Mouse (Mus musculus): Measurements from ENCODE around the gene Rnaseh1. TPM values are rescaled to one million over a fixed set of nuclear protein-coding genes. Genes with fewer than 3 reads are reported as not detected.

Rnaseh1 gene
- polyA plus RNA-seq, 1 experiment from 2014 or later, result 29.8 TPM

DNA sequence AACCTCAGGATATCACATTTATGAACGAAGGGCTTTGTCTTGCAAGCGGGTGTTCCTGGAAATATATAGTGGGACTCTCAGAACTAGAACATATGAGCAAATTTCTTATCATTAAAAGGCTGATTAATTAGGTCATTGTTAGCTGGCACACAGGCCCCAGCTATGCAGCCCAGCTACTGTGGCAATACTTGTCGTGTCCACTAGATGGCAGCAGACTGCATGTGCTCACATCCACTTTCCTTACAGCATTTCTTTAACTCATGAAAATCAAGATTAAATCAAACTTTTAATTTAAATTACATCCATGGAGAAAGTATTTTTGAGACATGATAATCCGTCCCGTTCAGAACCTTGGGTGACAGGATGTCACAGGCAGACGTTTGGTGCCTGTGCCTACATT is 50.3 kb downstream of the Rnaseh1 start:
- WGBS, result 6% methylated on average over 6 of the region's 6 CpGs
- no peak overlapping the region for H3K4me3 ChIP-seq
- no peaks in the 10 kb centered on the region for H3K27me3 ChIP-seq
- ATAC-seq (replicated peaks), result peak; percentile 49; the same call in 1 of the 2 replicates
- H3K4me2 ChIP-seq (replicated peaks), result no peak overlapping the region
- no peaks in the 10 kb centered on the region for H3K9me3 ChIP-seq
- peaks cover 40% of the 10 kb centered on the region for H3K4me1 ChIP-seq
- no peaks in the 10 kb centered on the region; the same call in 1 of the 2 replicates for H3K36me3 ChIP-seq
- H3K9ac ChIP-seq (replicated peaks), result no peak overlapping the region
- peak overlapping the region; percentile 94 for H3K27ac ChIP-seq (replicated peaks)

DNA sequence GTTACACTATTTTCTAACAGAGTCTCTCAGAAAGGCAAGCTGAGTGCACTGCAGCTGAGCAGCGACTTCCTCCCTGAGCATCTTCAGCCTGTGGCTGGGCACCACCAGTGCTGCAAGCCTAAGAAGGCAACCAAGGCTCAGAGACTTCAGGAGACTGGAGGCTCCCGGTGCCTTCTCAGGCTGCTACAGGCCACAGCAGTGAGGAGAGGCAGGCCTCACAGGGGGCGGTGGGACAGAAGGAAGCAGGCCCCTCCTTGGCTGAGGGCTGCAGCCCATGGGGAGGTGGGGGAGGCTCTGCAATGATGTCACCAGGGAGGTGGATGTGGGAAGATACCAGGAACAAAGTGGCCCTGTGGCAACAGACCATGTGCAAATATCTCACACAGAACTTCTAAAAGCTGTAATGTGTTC is 50.7 kb downstream of the Rnaseh1 start:
- 24% methylated on average over 3 of the region's 3 CpGs for WGBS
- ATAC-seq (replicated peaks), result peak; percentile 53

DNA sequence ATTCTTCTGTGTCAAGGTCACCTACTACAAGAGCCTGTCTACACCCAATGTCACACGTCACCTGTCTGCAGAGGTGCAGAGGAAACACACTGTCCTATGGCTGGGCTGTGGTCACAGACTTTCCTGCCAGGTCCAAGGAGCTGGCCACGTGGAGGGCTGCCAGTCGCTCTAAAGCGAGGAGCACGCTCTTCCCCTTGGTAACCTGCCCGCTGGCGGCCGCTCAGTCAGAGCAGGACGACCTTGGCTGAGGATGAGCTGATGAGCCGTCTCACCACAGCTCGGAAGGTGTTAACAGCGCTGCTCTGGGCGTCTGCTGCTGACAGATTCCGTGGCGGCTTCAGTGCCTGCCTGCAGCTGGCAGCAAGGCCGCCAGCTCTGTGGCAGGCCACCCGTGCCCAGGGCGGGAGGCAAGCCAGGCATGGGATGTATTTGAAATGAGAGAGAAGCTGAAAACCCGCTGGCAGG is 51.2 kb downstream of the Rnaseh1 start:
- H3K9ac ChIP-seq (replicated peaks), result peak overlapping the region; percentile 21; the same call in 1 of the 2 replicates
- no peak overlapping the region for H3K4me2 ChIP-seq (replicated peaks)
- WGBS, result 44% methylated on average over 19 of the region's 19 CpGs
- H3K27ac ChIP-seq (replicated peaks), result peak overlapping the region; percentile 94
- no peaks in the 10 kb centered on the region for H3K9me3 ChIP-seq
- no peak overlapping the region for H3K4me3 ChIP-seq
- ATAC-seq (replicated peaks), result peak; percentile 66
- no peaks in the 10 kb centered on the region; the same call in 1 of the 2 replicates for H3K36me3 ChIP-seq
- H3K4me1 ChIP-seq, result peaks cover 42% of the 10 kb centered on the region
- H3K27me3 ChIP-seq, result no peaks in the 10 kb centered on the region

More for the DNA sequence above, 50.7 kb downstream of the Rnaseh1 start:
- Histone ChIP-seq H3K36me3 (no peaks in the 10 kb centered on the region; the same call in 1 of the 2 replicates), H3K4me3 (no peak overlapping the region), H3K4me2 (replicated peaks) (no peak overlapping the region), H3K4me1 (peaks cover 42% of the 10 kb centered on the region), H3K27ac (replicated peaks) (peak overlapping the region; percentile 94), H3K9ac (replicated peaks) (peak overlapping the region; percentile 35), H3K9me3 (no peaks in the 10 kb centered on the region), H3K27me3 (no peaks in the 10 kb centered on the region)

DNA sequence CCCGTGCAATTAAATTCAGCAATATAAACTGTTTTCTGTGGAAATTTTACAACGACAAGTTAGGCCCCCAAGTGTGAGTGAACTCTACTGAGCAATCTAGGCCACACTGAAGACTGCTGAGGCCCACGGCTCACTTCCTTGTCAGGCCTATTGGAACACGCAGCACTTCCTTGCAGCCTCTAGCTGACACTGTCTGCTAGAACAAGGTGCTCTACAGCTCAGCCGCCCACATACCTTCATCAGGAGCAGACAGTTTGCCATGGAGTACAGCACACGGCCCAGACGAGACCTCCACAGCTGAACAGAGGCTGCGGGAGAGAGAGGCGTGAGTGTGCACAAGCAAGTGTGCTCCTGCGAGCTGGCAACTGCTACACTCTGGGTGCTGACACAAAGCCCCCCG is 51.9 kb downstream of the Rnaseh1 start:
- 62% methylated on average over 11 of the region's 11 CpGs for WGBS
- H3K27me3 ChIP-seq, result no peaks in the 10 kb centered on the region
- H3K4me1 ChIP-seq, result peaks cover 42% of the 10 kb centered on the region
- no peak overlapping the region for H3K4me2 ChIP-seq (replicated peaks)
- H3K9me3 ChIP-seq, result no peaks in the 10 kb centered on the region
- peak overlapping the region; percentile 22; the same call in 1 of the 2 replicates for H3K9ac ChIP-seq (replicated peaks)
- peak overlapping the region; percentile 94 for H3K27ac ChIP-seq (replicated peaks)
- no peak for ATAC-seq (replicated peaks)
- H3K4me3 ChIP-seq, result no peak overlapping the region
- H3K36me3 ChIP-seq, result no peaks in the 10 kb centered on the region

DNA sequence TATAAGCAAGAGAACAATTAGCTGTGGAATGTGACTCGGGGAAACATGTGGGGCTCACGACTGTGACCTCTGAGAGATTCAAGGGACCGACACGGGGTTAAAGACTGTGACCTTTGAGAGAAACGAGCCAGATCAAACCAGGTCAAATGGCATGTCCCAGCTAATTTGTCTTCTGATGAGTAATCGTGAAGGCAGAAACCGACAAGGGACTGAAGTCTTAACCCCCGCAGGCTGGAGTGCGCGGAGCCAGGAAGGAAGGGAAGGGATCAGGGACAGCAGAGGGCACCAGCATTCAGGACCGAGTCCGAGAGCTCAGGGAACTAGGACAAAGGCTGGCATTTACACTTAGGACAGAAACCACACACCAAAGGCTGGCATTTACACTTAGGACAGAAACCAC is 55.0 kb downstream of the Rnaseh1 start:
- peaks cover 26% of the 10 kb centered on the region for H3K4me1 ChIP-seq
- no peak overlapping the region for H3K4me2 ChIP-seq (replicated peaks)
- no peaks in the 10 kb centered on the region for H3K27me3 ChIP-seq
- no peak overlapping the region for H3K9ac ChIP-seq (replicated peaks)
- no peak overlapping the region for H3K4me3 ChIP-seq
- H3K9me3 ChIP-seq, result no peaks in the 10 kb centered on the region
- WGBS, result 15% methylated on average over 12 of the region's 12 CpGs
- no peak for ATAC-seq (replicated peaks)
- no peaks in the 10 kb centered on the region for H3K36me3 ChIP-seq
- no peak overlapping the region for H3K27ac ChIP-seq (replicated peaks)

DNA sequence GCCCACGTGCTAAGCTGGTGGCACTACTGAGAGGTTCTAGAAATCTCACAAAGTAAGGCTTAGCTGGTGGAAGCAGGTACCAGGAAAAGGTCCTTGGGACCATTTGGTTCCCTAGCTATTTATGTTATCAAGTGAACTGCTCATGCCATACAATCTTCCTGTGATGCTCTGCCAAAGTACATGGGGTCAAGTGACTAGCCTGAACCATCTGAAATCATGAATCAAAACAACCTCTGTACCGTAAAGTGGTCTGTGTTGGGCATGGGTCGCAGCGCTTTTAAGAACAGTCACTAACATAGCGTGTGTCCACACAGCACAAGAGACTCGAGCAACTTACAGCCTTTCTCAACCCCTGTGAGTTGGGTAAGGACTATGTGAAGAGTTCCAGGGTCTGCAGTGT is 55.8 kb downstream of the Rnaseh1 start:
- Histone ChIP-seq H3K9me3 (no peaks in the 10 kb centered on the region), H3K27ac (replicated peaks) (no peak overlapping the region), H3K9ac (replicated peaks) (no peak overlapping the region), H3K4me2 (replicated peaks) (no peak overlapping the region), H3K4me3 (no peak overlapping the region), H3K4me1 (peaks cover 21% of the 10 kb centered on the region), H3K27me3 (no peaks in the 10 kb centered on the region), H3K36me3 (no peaks in the 10 kb centered on the region)
- WGBS, result 88% methylated on average over 6 of the region's 6 CpGs
- no peak for ATAC-seq (replicated peaks)

DNA sequence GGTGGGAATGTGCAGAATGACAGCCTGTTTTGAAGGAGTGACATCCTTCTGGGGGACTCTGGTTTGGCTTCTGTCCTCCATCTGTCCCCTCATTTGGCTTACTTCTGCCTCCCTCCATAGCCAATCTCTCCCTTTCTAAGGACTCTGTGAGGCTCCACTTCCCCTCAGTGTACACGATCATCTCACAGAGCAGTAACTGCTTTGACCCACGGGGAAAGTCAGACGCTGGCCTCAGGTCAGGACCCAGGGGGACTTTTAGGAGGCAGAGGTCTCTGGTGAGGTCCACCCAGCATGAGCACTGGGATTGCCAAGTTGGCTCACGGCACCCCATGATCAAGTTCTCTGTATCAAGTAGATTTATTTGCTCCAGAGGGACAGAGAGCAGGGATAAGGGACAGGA is 58.8 kb downstream of the Rnaseh1 start:
- Histone ChIP-seq H3K4me3 (no peak overlapping the region), H3K4me2 (replicated peaks) (no peak overlapping the region), H3K9ac (replicated peaks) (no peak overlapping the region), H3K4me1 (peaks cover 3% of the 10 kb centered on the region; the same call in 1 of the 2 replicates), H3K27me3 (no peaks in the 10 kb centered on the region), H3K36me3 (peaks cover 3% of the 10 kb centered on the region; the same call in 1 of the 2 replicates), H3K9me3 (no peaks in the 10 kb centered on the region), H3K27ac (replicated peaks) (no peak overlapping the region)
- no peak for ATAC-seq (replicated peaks)
- WGBS, result 91% methylated on average over 4 of the region's 4 CpGs

Small RNA genes within 50 kb of the gene (microRNA-seq; reads per million reads assigned to microRNA genes)
- gene Mir6937, result not detected

Other genes starting within 250 kb of the Rnaseh1 start
- gene Dcdc2c, start 97.2 kb upstream of the Rnaseh1 start, polyA plus RNA-seq (2015; fragmentation: Nextera tagmentation; extraction: Ambion mirVana), result 0.15 TPM in 1 of 2 replicates, not detected in the other
- gene Allc, start 67.1 kb upstream of the Rnaseh1 start, polyA plus RNA-seq (2015; fragmentation: Nextera tagmentation; extraction: Ambion mirVana), result 0.11 TPM in 1 of 2 replicates, not detected in the other
- gene Colec11, start 26.2 kb upstream of the Rnaseh1 start, polyA plus RNA-seq (2015; fragmentation: Nextera tagmentation; extraction: Ambion mirVana), result 0.52 and 0.73 TPM in 2 replicates
- gene Rps7, start 13.6 kb upstream of the Rnaseh1 start, polyA plus RNA-seq (2015; fragmentation: Nextera tagmentation; extraction: Ambion mirVana), result 531 and 541 TPM in 2 replicates
- gene Adi1, start 25.6 kb downstream of the Rnaseh1 start, polyA plus RNA-seq (2015; fragmentation: Nextera tagmentation; extraction: Ambion mirVana), result 39.8 and 41.7 TPM in 2 replicates
- gene Trappc12, start 100.9 kb downstream of the Rnaseh1 start, polyA plus RNA-seq (2015; fragmentation: Nextera tagmentation; extraction: Ambion mirVana), result 43.7 and 45.0 TPM in 2 replicates
- gene Eipr1, start 102.2 kb downstream of the Rnaseh1 start, polyA plus RNA-seq (2015; fragmentation: Nextera tagmentation; extraction: Ambion mirVana), result 75.2 and 76.8 TPM in 2 replicates

Data from forebrain, embryonic 15.5 days (tissue).